Mouse (Mus musculus) neural tube, embryonic 14.5 days (tissue): ENCODE measurements around the gene Thbs3. TPM values are rescaled to one million over a fixed set of nuclear protein-coding genes. Genes with fewer than 3 reads are reported as not detected.

Experiments used
- ATAC-seq: fragments of 200-750 bp; cut with Nextera tagmentation; 2 replicates; pipeline ENCODE4 v1.8.0; 2017; ENCODE audit warnings: low read depth, mild to moderate bottlenecking, moderate TSS enrichment, moderate library complexity
- H3K27ac ChIP-seq: fragments of 300-500 bp; sonication (generic); 2 replicates; pipeline ENCODE4 v1.5.1; 2014; ENCODE audit warnings: low read depth, mild to moderate bottlenecking, control low read depth, low read length, moderate library complexity, mixed read lengths
- H3K27me3 ChIP-seq: fragments of 300-500 bp; sonication (generic); 2 replicates; pipeline ENCODE4 v1.6.1; 2014; ENCODE audit warnings: low read length; ENCODE audit not compliant: control insufficient read depth, insufficient read depth
- H3K36me3 ChIP-seq: fragments of 300-500 bp; sonication (generic); 2 replicates; pipeline ENCODE4 v1.6.1; 2014; ENCODE audit warnings: low read length, mixed read lengths; ENCODE audit not compliant: control insufficient read depth, insufficient read depth
- H3K4me1 ChIP-seq: fragments of 300-500 bp; sonication (generic); 2 replicates; pipeline ENCODE4 v1.6.1; 2014; ENCODE audit warnings: low read length; ENCODE audit not compliant: control insufficient read depth, insufficient read depth
- H3K4me2 ChIP-seq: fragments of 300-500 bp; sonication (generic); 2 replicates; pipeline ENCODE4 v1.6.1; 2014; ENCODE audit warnings: mild to moderate bottlenecking, low read depth, low read length, control low read depth
- H3K4me3 ChIP-seq: fragments of 300-500 bp; sonication (generic); 2 replicates; pipeline ENCODE4 v1.5.1; 2014; ENCODE audit warnings: low read depth, low read length, control low read depth, mixed read lengths
- H3K9ac ChIP-seq: fragments of 300-500 bp; sonication (generic); replicated peaks from 2 replicates; pipeline ENCODE4 v1.6.1; 2014; ENCODE audit warnings: low read depth, mild to moderate bottlenecking, control low read depth, low read length, mixed read lengths
- H3K9me3 ChIP-seq: fragments of 300-500 bp; sonication (generic); 2 replicates; pipeline ENCODE4 v1.6.1; 2016; ENCODE audit warnings: low read length; ENCODE audit not compliant: control insufficient read depth
- WGBS: fragments of 180-500 bp; shearing (Covaris S2); extraction: QIAGEN DNeasy Blood & Tissue Kit; methylation state at CpG from one replicate; pipeline ENCODE4 v1.1.7; 2014; 5-methylcytosine and 5-hydroxymethylcytosine counted together
- polyA plus RNA-seq: library from polyadenylated mRNA; unstranded; fragments of >200 nt; fragmentation: Nextera tagmentation; extraction: Ambion mirVana; gene quantifications from 2 replicates; pipeline ENCODE4 v1.2.1, GENCODE M21; 2014

Gene Thbs3
- polyA plus RNA-seq, 1 experiment from 2014 or later, result 36.6 TPM

DNA sequence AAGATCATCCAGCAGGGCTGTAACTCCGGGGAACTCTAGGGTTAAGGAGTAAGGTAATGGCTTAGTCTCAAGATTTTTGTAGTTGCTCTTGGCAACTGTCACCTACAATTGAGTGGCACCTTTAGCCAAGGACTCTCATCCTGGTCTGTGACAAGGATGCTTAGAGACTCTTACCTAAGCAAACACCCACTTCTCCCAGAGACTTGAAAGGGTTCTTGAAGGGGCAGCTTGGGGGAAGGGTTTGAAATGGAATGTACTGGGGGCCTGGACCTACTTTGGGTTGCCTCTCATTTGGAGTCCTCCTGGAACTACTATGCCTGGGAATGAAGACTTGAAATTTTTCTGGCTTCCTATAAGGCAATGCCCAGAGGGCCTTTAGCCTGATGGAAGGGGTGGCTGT is 3.3 kb downstream of the Thbs3 start:
- ATAC-seq, result no peak
- WGBS, result 83% methylated on average over 1 of the region's 1 CpGs
- Histone ChIP-seq H3K4me1 (peaks cover 12% of the 10 kb centered on the region; the same call in 1 of the 2 replicates), H3K27ac (no peak overlapping the region), H3K4me3 (no peak overlapping the region), H3K27me3 (peaks cover 3% of the 10 kb centered on the region; the same call in 1 of the 2 replicates), H3K9ac (no peak overlapping the region), H3K4me2 (no peak overlapping the region), H3K9me3 (no peaks in the 10 kb centered on the region), H3K36me3 (no peaks in the 10 kb centered on the region)

GRCm38 (mm10) chr3:89219546-89219945 is 4.6 kb downstream of the Thbs3 start:
- peaks cover 15% of the 10 kb centered on the region; the same call in 1 of the 2 replicates for H3K4me1 ChIP-seq
- no peaks in the 10 kb centered on the region for H3K36me3 ChIP-seq
- WGBS, result 54% methylated on average over 8 of the region's 8 CpGs
- ATAC-seq, result no peak
- H3K27me3 ChIP-seq, result no peaks in the 10 kb centered on the region
- H3K9me3 ChIP-seq, result no peaks in the 10 kb centered on the region
- no peak overlapping the region for H3K4me2 ChIP-seq
- H3K4me3 ChIP-seq, result no peak overlapping the region
- H3K9ac ChIP-seq, result no peak overlapping the region
- H3K27ac ChIP-seq, result no peak overlapping the region

- Histone ChIP-seq H3K27ac (no peak overlapping the region), H3K4me3 (no peak overlapping the region), H3K4me1 (peaks cover 15% of the 10 kb centered on the region), H3K4me2 (no peak overlapping the region), H3K27me3 (no peaks in the 10 kb centered on the region), H3K36me3 (no peaks in the 10 kb centered on the region), H3K9ac (no peak overlapping the region), H3K9me3 (no peaks in the 10 kb centered on the region)
- 67% methylated on average over 5 of the region's 5 CpGs for WGBS
- ATAC-seq, result no peak
Measured at GRCm38 (mm10) chr3:89221167-89221566, 6.2 kb downstream of the Thbs3 start.

GRCm38 (mm10) chr3:89224796-89225195 is 9.8 kb downstream of the Thbs3 start:
- ATAC-seq, result no peak
- Histone ChIP-seq H3K36me3 (no peaks in the 10 kb centered on the region), H3K4me2 (peak overlapping the region; percentile 57), H3K9ac (peak overlapping the region; percentile 63), H3K4me3 (peak overlapping the region; percentile 40), H3K27me3 (no peaks in the 10 kb centered on the region), H3K9me3 (no peaks in the 10 kb centered on the region), H3K27ac (peak overlapping the region; percentile 83), H3K4me1 (peaks cover 32% of the 10 kb centered on the region)
- 38% methylated on average over 11 of the region's 11 CpGs for WGBS

- H3K9ac ChIP-seq, result peak overlapping the region; percentile 63
- H3K27me3 ChIP-seq, result no peaks in the 10 kb centered on the region
- H3K4me1 ChIP-seq, result peaks cover 32% of the 10 kb centered on the region
- H3K9me3 ChIP-seq, result no peaks in the 10 kb centered on the region
- peak overlapping the region; percentile 83 for H3K27ac ChIP-seq
- peak overlapping the region; percentile 57 for H3K4me2 ChIP-seq
- 24% methylated on average over 12 of the region's 12 CpGs for WGBS
- peak overlapping the region; percentile 40 for H3K4me3 ChIP-seq
- no peak for ATAC-seq
- no peaks in the 10 kb centered on the region for H3K36me3 ChIP-seq
Measured at GRCm38 (mm10) chr3:89225321-89225815, 10.4 kb downstream of the Thbs3 start.

GRCm38 (mm10) chr3:89225918-89226317 is 10.9 kb downstream of the Thbs3 start:
- peak; percentile 41; the same call in 1 of the 2 replicates for ATAC-seq

GRCm38 (mm10) chr3:89226361-89226760 is 11.4 kb downstream of the Thbs3 start:
- no peak for ATAC-seq
- Histone ChIP-seq H3K4me3 (peak overlapping the region; percentile 40), H3K27me3 (no peaks in the 10 kb centered on the region), H3K27ac (peak overlapping the region; percentile 83), H3K9ac (peak overlapping the region; percentile 63), H3K4me2 (peak overlapping the region; percentile 57), H3K9me3 (no peaks in the 10 kb centered on the region), H3K36me3 (no peaks in the 10 kb centered on the region), H3K4me1 (peaks cover 32% of the 10 kb centered on the region)
- 4% methylated on average over 11 of the region's 11 CpGs for WGBS

More at GRCm38 (mm10) chr3:89225918-89226317, 10.9 kb downstream of the Thbs3 start:
- Histone ChIP-seq H3K27me3 (no peaks in the 10 kb centered on the region), H3K9me3 (no peaks in the 10 kb centered on the region), H3K4me2 (peak overlapping the region; percentile 57), H3K9ac (peak overlapping the region; percentile 63), H3K27ac (peak overlapping the region; percentile 83), H3K4me1 (peaks cover 32% of the 10 kb centered on the region), H3K4me3 (peak overlapping the region; percentile 40), H3K36me3 (no peaks in the 10 kb centered on the region)
- 4% methylated on average over 4 of the region's 4 CpGs for WGBS

- H3K27me3 ChIP-seq, result no peaks in the 10 kb centered on the region
- no peaks in the 10 kb centered on the region for H3K36me3 ChIP-seq
- peak within 1 kb of the TSS; percentile 40 for H3K4me3 ChIP-seq
- peak within 1 kb of the TSS; percentile 83 for H3K27ac ChIP-seq
- ATAC-seq, result peak; percentile 5
- peaks cover 32% of the 10 kb centered on the region for H3K4me1 ChIP-seq
- WGBS, result 2% methylated on average over 21 of the region's 21 CpGs
- peak within 1 kb of the TSS; percentile 63 for H3K9ac ChIP-seq
- H3K4me2 ChIP-seq, result peak within 1 kb of the TSS; percentile 57
- H3K9me3 ChIP-seq, result no peaks in the 10 kb centered on the region
Measured at GRCm38 (mm10) chr3:89226900-89227299, 11.9 kb downstream of the Thbs3 start, which contains the start of gene Mtx1. Gene Mtx1, minus strand, starts transcription at chr3:89227088.

- Histone ChIP-seq H3K27ac (peak overlapping the region; percentile 83), H3K4me1 (peaks cover 32% of the 10 kb centered on the region), H3K27me3 (no peaks in the 10 kb centered on the region), H3K4me3 (peak overlapping the region; percentile 40), H3K36me3 (no peaks in the 10 kb centered on the region), H3K9ac (peak overlapping the region; percentile 63), H3K9me3 (no peaks in the 10 kb centered on the region), H3K4me2 (peak overlapping the region; percentile 57)
- ATAC-seq, result peak; percentile 78
- WGBS, result 3% methylated on average over 41 of the region's 41 CpGs
Measured at GRCm38 (mm10) chr3:89227307-89228179, 12.6 kb downstream of the Thbs3 start.
